Mouse (Mus musculus) MEL (cell line): ENCODE results near the gene Oprm1.

Experiments
- CTCF ChIP-seq, 3 experiments: IDR thresholded peaks in 2 of 3; conservative IDR thresholded peaks in 1 of 3; 2 replicates each; pipeline ENCODE4 v1.5.1; 2011 to 2012; ENCODE audit warnings: low read length in 3 of 3, low read depth in 2 of 3, mild to moderate bottlenecking in 2 of 3, improper control_type of control experiment in 1 of 3, inconsistent platforms in 1 of 3, mixed read lengths in 1 of 3, moderate library complexity in 1 of 3; ENCODE audit not compliant: control insufficient read depth in 1 of 3, insufficient read depth in 1 of 3, poor library complexity in 1 of 3, severe bottlenecking in 1 of 3
- MAX ChIP-seq: IDR thresholded peaks from 2 replicates; pipeline ENCODE4 v1.6.1; 2011; ENCODE audit warnings: low read length, improper control_type of control experiment
- POLR2A ChIP-seq, 2 experiments: IDR thresholded peaks; 2 replicates each; pipeline ENCODE4 v1.6.1; 2011 to 2012; ENCODE audit warnings: low read length in 2 of 2, mild to moderate bottlenecking in 2 of 2, control low read depth in 1 of 2, improper control_type of control experiment in 1 of 2, low read depth in 1 of 2, moderate library complexity in 1 of 2; ENCODE audit not compliant: control insufficient read depth in 1 of 2, insufficient read depth in 1 of 2, poor library complexity in 1 of 2
- TCF12 ChIP-seq: IDR thresholded peaks from 2 replicates; pipeline ENCODE4 v1.6.1; 2014; ENCODE audit warnings: low read depth, mild to moderate bottlenecking, inconsistent platforms, low read length, improper control_type of control experiment, moderate library complexity
- USF1 ChIP-seq: IDR thresholded peaks from 2 replicates; pipeline ENCODE4 v1.6.1; 2014; ENCODE audit warnings: low read depth, mild to moderate bottlenecking, inconsistent platforms, low read length, improper control_type of control experiment, moderate library complexity
- ZC3H11A ChIP-seq: IDR thresholded peaks from 2 replicates; pipeline ENCODE4 v1.6.1; 2012; ENCODE audit warnings: low read depth, mild to moderate bottlenecking, inconsistent platforms, low read length, improper control_type of control experiment
- ZNF384 ChIP-seq: IDR thresholded peaks from 2 replicates; pipeline ENCODE4 v1.6.1; 2012; ENCODE audit warnings: low read depth, mild to moderate bottlenecking, inconsistent platforms, low read length, improper control_type of control experiment

- no peak for TF ChIP-seq CTCF (IDR thresholded peaks at IDR 0.05 in 2 of 3, conservative IDR thresholded peaks at IDR 0.05 in 1 of 3; ENCODE audit: control insufficient read depth in 1 of 3, insufficient read depth in 1 of 3, low read depth in 2 of 3, low read length in 3 of 3, poor library complexity in 1 of 3, severe bottlenecking in 1 of 3)
- TF ChIP-seq ZNF384, result no peak
- TF ChIP-seq USF1, result no peak
- no peak for TF ChIP-seq ZC3H11A
- TF ChIP-seq TCF12, result no peak
- no peak for TF ChIP-seq POLR2A (IDR thresholded peaks at IDR 0.05; ENCODE audit: control insufficient read depth in 1 of 2, insufficient read depth in 1 of 2, low read depth in 1 of 2, low read length in 2 of 2, poor library complexity in 1 of 2)
- TF ChIP-seq MAX, result no peak
Observed at GRCm38 (mm10) chr10:7043896-7044295, 285.6 kb downstream of the Oprm1 start.
